Mouse (Mus musculus): ENCODE data around the gene Gsta2. TPM values are rescaled to one million over a fixed set of nuclear protein-coding genes. Genes with fewer than 3 reads are reported as not detected.

The Gsta2 gene
- polyA plus RNA-seq, 1 experiment from 2014 or later, result not detected

Other genes starting within 250 kb of the Gsta2 start
- gene Fbxo9, start 246.7 kb downstream of the Gsta2 start, polyA plus RNA-seq (2014; fragmentation: Nextera tagmentation; extraction: Ambion mirVana), result 36.9 and 38.9 TPM in 2 replicates
- 35.9 and 36.3 TPM in 2 replicates for gene Ick, start 246.6 kb downstream of the Gsta2 start, polyA plus RNA-seq (2014; fragmentation: Nextera tagmentation; extraction: Ambion mirVana)
- gene Gsta4, start 173.0 kb downstream of the Gsta2 start, polyA plus RNA-seq (2014; fragmentation: Nextera tagmentation; extraction: Ambion mirVana), result 54.3 and 72.3 TPM in 2 replicates
- not detected in 2 replicates for gene Gsta1, start 125.1 kb downstream of the Gsta2 start, polyA plus RNA-seq (2014; fragmentation: Nextera tagmentation; extraction: Ambion mirVana)
- gene Gm3776, start 98.7 kb downstream of the Gsta2 start, polyA plus RNA-seq (2014; fragmentation: Nextera tagmentation; extraction: Ambion mirVana), result not detected in 2 replicates
- not detected in 2 replicates for gene Gm10639, start 65.9 kb downstream of the Gsta2 start, polyA plus RNA-seq (2014; fragmentation: Nextera tagmentation; extraction: Ambion mirVana)
- gene Omt2a, start 41.0 kb downstream of the Gsta2 start, polyA plus RNA-seq (2014; fragmentation: Nextera tagmentation; extraction: Ambion mirVana), result not detected in 2 replicates
- gene Omt2b, start 28.2 kb downstream of the Gsta2 start, polyA plus RNA-seq (2014; fragmentation: Nextera tagmentation; extraction: Ambion mirVana), result not detected in 2 replicates
- 0.41 and 0.72 TPM in 2 replicates for gene Dppa5a, start 12.4 kb upstream of the Gsta2 start, polyA plus RNA-seq (2014; fragmentation: Nextera tagmentation; extraction: Ambion mirVana)
- gene Ooep, start 22.9 kb upstream of the Gsta2 start, polyA plus RNA-seq (2014; fragmentation: Nextera tagmentation; extraction: Ambion mirVana), result 1.3 and 1.7 TPM in 2 replicates
- 0.28 and 0.50 TPM in 2 replicates for gene Ddx43, start 40.0 kb upstream of the Gsta2 start, polyA plus RNA-seq (2014; fragmentation: Nextera tagmentation; extraction: Ambion mirVana)
- 0.84 and 0.93 TPM in 2 replicates for gene Cgas, start 87.4 kb upstream of the Gsta2 start, polyA plus RNA-seq (2014; fragmentation: Nextera tagmentation; extraction: Ambion mirVana)
- gene Mto1, start 92.4 kb upstream of the Gsta2 start, polyA plus RNA-seq (2014; fragmentation: Nextera tagmentation; extraction: Ambion mirVana), result 23.1 and 23.4 TPM in 2 replicates
- 1.0 TPM in 1 of 2 replicates, not detected in the other for gene Gm17324, start 93.0 kb upstream of the Gsta2 start, polyA plus RNA-seq (2014; fragmentation: Nextera tagmentation; extraction: Ambion mirVana)
- 4,747 and 4,837 TPM in 2 replicates for gene Eef1a1, start 133.4 kb upstream of the Gsta2 start, polyA plus RNA-seq (2014; fragmentation: Nextera tagmentation; extraction: Ambion mirVana)
- gene Slc17a5, start 232.3 kb upstream of the Gsta2 start, polyA plus RNA-seq (2014; fragmentation: Nextera tagmentation; extraction: Ambion mirVana), result 10.6 and 11.5 TPM in 2 replicates